Mouse (Mus musculus) cerebellum, adult 2 months (tissue): ENCODE measurements around the gene Nanos2. TPM values are rescaled to one million over a fixed set of nuclear protein-coding genes. Genes with fewer than 3 reads are reported as not detected.
A peak's percentile ranks its signal among the peaks of the same experiment; 100 is the strongest.

Experiments
- DNase-seq, 2 experiments: peaks; one replicate each; pipeline ENCODE4 v3.0.0; 2021
- H3K27ac ChIP-seq: fragments of 200-500 bp; 2 replicates; pipeline ENCODE4 v1.5.1; 2012; ENCODE audit warnings: low read length, control low read depth, inconsistent platforms; ENCODE audit not compliant: insufficient read depth
- H3K27me3 ChIP-seq: fragments of 200-500 bp; 2 replicates; pipeline ENCODE4 v1.6.1; 2012; ENCODE audit warnings: inconsistent platforms, mild to moderate bottlenecking, low read length, moderate library complexity; ENCODE audit not compliant: control insufficient read depth, insufficient read depth
- H3K4me1 ChIP-seq: fragments of 200-500 bp; 2 replicates; pipeline ENCODE4 v1.6.1; 2011; ENCODE audit warnings: low read length; ENCODE audit not compliant: control insufficient read depth, insufficient read depth
- H3K4me3 ChIP-seq: fragments of 200-500 bp; replicated peaks from 2 replicates; pipeline ENCODE3; 2011; ENCODE audit warnings: mild to moderate bottlenecking, low read depth, low read length, control low read depth; ENCODE audit not compliant: insufficient read depth
- CTCF ChIP-seq: fragments of 200-500 bp; IDR thresholded peaks from 2 replicates; pipeline ENCODE4 v1.5.1; 2011; ENCODE audit warnings: low read depth, mild to moderate bottlenecking, control low read depth, low read length, moderate library complexity, borderline replicate concordance; ENCODE audit not compliant: insufficient read depth
- POLR2A ChIP-seq: fragments of 200-500 bp; IDR thresholded peaks from 2 replicates; pipeline ENCODE4 v1.6.1; 2011; ENCODE audit warnings: low read length, control low read depth, borderline replicate concordance; ENCODE audit not compliant: insufficient read depth
- WGBS: fragments of 180-500 bp; shearing (Covaris S2); methylation state at CpG from one replicate; pipeline ENCODE4 v1.1.7; 2018; 5-methylcytosine and 5-hydroxymethylcytosine counted together
- polyA plus RNA-seq: library from polyadenylated mRNA; depleted of rRNA; stranded (reverse); fragments of >200 nt; gene quantifications from 2 replicates; pipeline ENCODE4 v1.2.3, GENCODE M21; 2012

Gene Nanos2
- polyA plus RNA-seq, 1 experiment: 2.7 TPM

DNA sequence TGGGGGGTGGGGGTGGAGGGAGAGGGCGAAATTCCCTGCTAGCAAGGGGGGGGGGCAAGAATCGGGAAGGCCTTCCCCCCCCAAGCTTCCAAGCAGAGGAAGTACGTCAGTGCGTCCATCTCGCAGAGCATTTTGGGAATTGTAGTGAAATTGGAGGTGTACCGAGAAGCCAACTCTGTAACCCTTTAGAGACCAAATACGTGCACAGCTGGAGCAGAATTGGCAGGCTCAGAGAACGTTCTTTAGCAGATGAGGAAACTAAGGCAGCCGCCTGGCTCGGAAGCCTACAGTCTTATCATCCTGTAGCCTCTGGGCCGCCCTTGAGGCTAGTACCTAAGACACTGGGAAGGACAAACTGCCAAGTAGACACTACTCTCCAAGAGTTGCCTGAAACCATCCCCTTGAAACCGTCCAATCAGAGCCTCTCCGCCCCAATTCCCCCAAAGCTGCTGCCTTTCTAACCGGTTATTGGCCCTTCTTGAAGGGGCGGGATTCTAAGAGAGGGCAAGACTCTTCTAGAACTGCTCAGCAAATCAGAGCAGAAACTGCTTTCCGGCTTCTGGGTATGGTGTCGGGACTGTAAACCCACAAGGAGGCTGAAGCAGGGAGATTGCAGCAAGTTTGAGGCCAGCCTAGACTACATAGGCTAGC is 15.8 kb downstream of the Nanos2 start:
- Histone ChIP-seq H3K4me3 (peak overlapping the region; percentile 79), H3K27ac (peak overlapping the region; percentile 94), H3K27me3 (no peaks in the 10 kb centered on the region), H3K4me1 (peaks cover 18% of the 10 kb centered on the region)
- DNase-seq: peak; percentile 80 to 89
- 2% methylated on average over 17 of the region's 17 CpGs for WGBS
- TF ChIP-seq POLR2A: no peak
- TF ChIP-seq CTCF: no peak

GRCm38 (mm10) chr7:19003902-19004630 is 16.9 kb downstream of the Nanos2 start, which contains the start of gene Irf2bp1:
Gene Irf2bp1 (plus strand): TSS chr7:19004044.
- peak; percentile 95 to 98 for DNase-seq
- Histone ChIP-seq H3K27ac (peak within 1 kb of the TSS; percentile 78), H3K4me3 (peak within 1 kb of the TSS; percentile 79), H3K4me1 (peaks cover 14% of the 10 kb centered on the region), H3K27me3 (no peaks in the 10 kb centered on the region)
- TF ChIP-seq CTCF: no peak
- peak; percentile 76 for TF ChIP-seq POLR2A
- 2% methylated on average over 88 of the region's 90 CpGs for WGBS

DNA sequence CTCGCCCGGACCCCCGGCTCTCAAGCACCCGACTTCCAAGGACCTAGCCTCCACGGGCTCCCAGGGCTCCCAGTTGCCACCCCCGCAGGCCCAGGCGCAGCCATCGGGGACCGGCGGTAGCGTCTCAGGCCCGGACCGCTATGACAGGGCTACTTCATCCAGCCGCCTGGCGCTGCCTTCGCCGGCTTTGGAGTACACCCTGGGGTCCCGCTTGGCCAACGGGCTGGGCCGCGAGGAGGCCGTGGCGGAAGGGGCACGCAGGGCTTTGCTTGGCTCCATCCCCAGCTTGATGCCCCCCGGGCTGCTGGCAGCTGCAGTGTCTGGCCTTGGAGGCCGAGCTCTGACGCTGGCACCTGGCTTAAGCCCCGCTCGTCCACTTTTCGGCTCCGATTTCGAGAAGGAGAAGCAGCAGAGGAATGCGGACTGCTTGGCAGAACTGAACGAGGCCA is 17.5 kb downstream of the Nanos2 start:
- TF ChIP-seq POLR2A (no peak), CTCF (no peak)
- DNase-seq: peak in 1 of 2 experiments; percentile 58
- peak overlapping the region; percentile 35 for H3K27ac ChIP-seq
- H3K27me3 ChIP-seq: no peaks in the 10 kb centered on the region
- H3K4me1 ChIP-seq: peaks cover 12% of the 10 kb centered on the region
- H3K4me3 ChIP-seq: peak overlapping the region; percentile 55
- under 1% methylated on average over 34 of the region's 34 CpGs for WGBS

GRCm38 (mm10) chr7:19005417-19006121 is 18.4 kb downstream of the Nanos2 start:
- peak; percentile 37 to 50 for DNase-seq
- no peaks in the 10 kb centered on the region for H3K27me3 ChIP-seq
- 41% methylated on average over 34 of the region's 34 CpGs for WGBS
- H3K27ac ChIP-seq: no peak overlapping the region
- peaks cover 12% of the 10 kb centered on the region for H3K4me1 ChIP-seq
- no peak overlapping the region for H3K4me3 ChIP-seq
- no peak for TF ChIP-seq POLR2A
- no peak for TF ChIP-seq CTCF

DNA sequence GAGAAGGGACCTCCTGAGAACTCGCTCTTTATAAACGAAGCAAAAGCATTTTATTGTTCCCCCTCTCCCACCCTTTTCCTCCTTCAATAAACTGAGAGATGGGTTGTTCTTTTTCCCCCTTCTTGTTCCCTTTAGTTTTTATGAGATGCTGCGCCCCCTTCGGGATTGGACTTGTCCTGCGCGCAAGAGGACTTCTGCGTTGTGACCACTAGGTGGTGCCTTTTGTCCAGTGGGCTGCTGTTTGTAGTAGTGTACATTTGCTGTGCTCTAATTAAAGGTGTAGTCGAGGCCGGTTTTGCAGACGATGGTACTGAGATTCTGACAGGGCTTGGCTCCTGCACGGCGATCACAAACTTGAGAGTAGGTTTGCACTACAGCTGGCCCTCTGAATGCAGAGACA is 19.3 kb downstream of the Nanos2 start:
- H3K27ac ChIP-seq: no peak overlapping the region
- peak; percentile 83 to 85 for DNase-seq
- no peak overlapping the region for H3K4me3 ChIP-seq
- TF ChIP-seq POLR2A (no peak), CTCF (peak; percentile 98)
- 5% methylated on average over 12 of the region's 12 CpGs for WGBS
- H3K27me3 ChIP-seq: no peaks in the 10 kb centered on the region
- H3K4me1 ChIP-seq: peaks cover 12% of the 10 kb centered on the region

DNA sequence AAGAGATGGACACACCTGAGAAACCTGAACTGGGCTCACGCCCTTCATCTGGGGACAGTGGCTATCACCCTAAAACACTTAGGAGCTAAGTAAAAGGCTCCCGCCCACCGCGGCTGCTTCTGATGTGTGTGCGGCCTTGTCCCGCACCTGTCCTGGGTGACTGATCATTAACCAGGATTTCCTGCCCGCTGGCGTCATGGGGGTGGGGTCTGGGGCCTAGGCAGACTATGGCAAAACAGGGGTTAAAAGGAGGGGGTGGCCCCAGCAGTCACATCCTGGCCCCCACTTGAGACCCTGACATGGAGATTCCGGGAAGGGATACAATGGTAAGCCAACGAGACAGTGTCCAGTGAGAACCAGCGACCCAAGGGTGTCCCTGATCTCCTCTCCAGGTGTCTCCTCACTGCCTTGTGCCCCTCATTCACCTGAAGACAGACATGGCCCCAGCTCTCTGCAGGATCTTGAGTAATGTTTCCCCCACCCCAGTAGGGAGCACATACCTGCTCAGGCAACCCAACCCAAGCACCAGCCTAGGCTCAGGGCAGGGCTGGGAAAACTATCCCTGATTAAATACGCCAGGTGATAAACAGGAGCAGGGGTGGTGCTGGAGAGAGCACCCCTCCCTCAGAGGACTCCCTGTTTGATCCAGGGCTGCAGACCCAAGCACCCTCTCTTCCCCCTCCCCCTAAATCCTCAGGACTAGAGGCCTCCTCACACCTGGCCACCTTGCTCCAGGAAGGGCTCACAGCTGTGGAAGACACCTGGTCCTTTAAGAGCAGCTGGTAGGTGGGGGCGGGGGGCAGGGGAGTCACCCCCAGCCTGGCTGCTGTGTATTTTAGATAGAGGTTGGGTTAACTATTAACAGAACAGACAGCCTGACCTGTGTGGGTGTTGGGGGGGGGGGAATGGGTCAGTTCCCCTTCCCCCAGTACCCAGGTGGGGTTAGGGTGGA is 20.1 kb downstream of the Nanos2 start:
- H3K27ac ChIP-seq: no peak overlapping the region
- peak; percentile 20 to 24 for DNase-seq
- H3K27me3 ChIP-seq: no peaks in the 10 kb centered on the region
- TF ChIP-seq CTCF: no peak
- no peak for TF ChIP-seq POLR2A
- H3K4me1 ChIP-seq: peaks cover 12% of the 10 kb centered on the region
- 81% methylated on average over 13 of the region's 13 CpGs for WGBS
- H3K4me3 ChIP-seq: no peak overlapping the region

GRCm38 (mm10) chr7:19010581-19010980 is 23.4 kb downstream of the Nanos2 start:
- TF ChIP-seq POLR2A (no peak), CTCF (no peak)
- Histone ChIP-seq H3K27ac (no peak overlapping the region), H3K4me3 (no peak overlapping the region), H3K4me1 (peaks cover 5% of the 10 kb centered on the region), H3K27me3 (no peaks in the 10 kb centered on the region)
- WGBS: 79% methylated on average over 7 of the region's 7 CpGs
- DNase-seq: peak in 1 of 2 experiments; percentile 16
